Mouse (Mus musculus) brain, embryonic 14.5 days (tissue): ENCODE measurements at regions not wholly inside any gene's neighbourhood (a gene's known extent, or its start where the extent isn't known, plus 50 kb on each side); places are given as distances from the start of the nearest gene placed in this dataset.

Source experiments
- CTCF ChIP-seq: fragments of 200-500 bp; IDR thresholded peaks from 2 replicates; pipeline ENCODE4 v1.5.1; 2012; ENCODE audit warnings: inconsistent platforms, mild to moderate bottlenecking, moderate library complexity, borderline replicate concordance; ENCODE audit not compliant: insufficient read depth, insufficient read length; ENCODE audit errors: extremely low read depth
- POLR2A ChIP-seq: fragments of 200-500 bp; IDR thresholded peaks from 2 replicates; pipeline ENCODE4 v1.6.1; 2012; ENCODE audit warnings: mild to moderate bottlenecking, inconsistent platforms, borderline replicate concordance; ENCODE audit not compliant: poor library complexity, insufficient read depth, insufficient read length, severe bottlenecking; ENCODE audit errors: extremely low read depth

GRCm38 (mm10) chr9:97284282-97284802 lies 85.4 kb downstream of the Trim42 start:
- no peak for TF ChIP-seq POLR2A
- TF ChIP-seq CTCF: no peak
